Mouse (Mus musculus) hindbrain, embryonic 12.5 days (tissue): Measurements from ENCODE around the gene Fhad1. TPM values are rescaled to one million over a fixed set of nuclear protein-coding genes. Genes with fewer than 3 reads are reported as not detected.
A peak's percentile ranks its signal among the peaks of the same experiment; 100 is the strongest.

ENCODE experiments used
- ATAC-seq: fragments of 200-750 bp; cut with Nextera tagmentation; 2 replicates; pipeline ENCODE4 v1.8.0; 2017; ENCODE audit warnings: moderate TSS enrichment; ENCODE audit not compliant: low FRiP score
- H3K27ac ChIP-seq: fragments of 300-500 bp; sonication (generic); 2 replicates; pipeline ENCODE4 v1.5.1; 2016; ENCODE audit warnings: mild to moderate bottlenecking
- H3K27me3 ChIP-seq: fragments of 300-500 bp; sonication (generic); 2 replicates; pipeline ENCODE4 v1.6.1; 2016; ENCODE audit warnings: mild to moderate bottlenecking
- H3K36me3 ChIP-seq: fragments of 300-500 bp; sonication (generic); 2 replicates; pipeline ENCODE4 v1.6.1; 2016; ENCODE audit warnings: mild to moderate bottlenecking
- H3K4me1 ChIP-seq: fragments of 300-500 bp; sonication (generic); 2 replicates; pipeline ENCODE4 v1.6.1; 2016
- H3K4me2 ChIP-seq: fragments of 300-500 bp; sonication (generic); replicated peaks from 2 replicates; pipeline ENCODE4 v1.6.1; 2016; ENCODE audit warnings: mild to moderate bottlenecking
- H3K4me3 ChIP-seq: fragments of 300-500 bp; sonication (generic); 2 replicates; pipeline ENCODE4 v1.5.1; 2016; ENCODE audit warnings: mild to moderate bottlenecking
- H3K9ac ChIP-seq: fragments of 300-500 bp; sonication (generic); 2 replicates; pipeline ENCODE4 v1.6.1; 2016; ENCODE audit warnings: mild to moderate bottlenecking, moderate library complexity
- H3K9me3 ChIP-seq: fragments of 300-500 bp; sonication (generic); replicated peaks from 2 replicates; pipeline ENCODE4 v1.6.1; 2016; ENCODE audit warnings: mild to moderate bottlenecking
- WGBS: fragments of 180-500 bp; shearing (Covaris S2); methylation state at CpG from one replicate; pipeline ENCODE4 v1.1.7; 2016; 5-methylcytosine and 5-hydroxymethylcytosine counted together
- polyA plus RNA-seq: library from polyadenylated mRNA; unstranded; fragments of >200 nt; fragmentation: Nextera tagmentation; extraction: Ambion mirVana; gene quantifications from 2 replicates; pipeline ENCODE4 v1.2.1, GENCODE M21; 2016

Fhad1 gene
- polyA plus RNA-seq, 1 experiment from 2014 or later: 6.2 TPM

GRCm38 (mm10) chr4:141904710-141905109 is 110.2 kb downstream of the Fhad1 start:
- H3K36me3 ChIP-seq: no peaks in the 10 kb centered on the region
- no peaks in the 10 kb centered on the region for H3K9me3 ChIP-seq
- no peak for ATAC-seq
- no peak overlapping the region for H3K9ac ChIP-seq
- H3K4me2 ChIP-seq: no peak overlapping the region
- H3K27me3 ChIP-seq: no peaks in the 10 kb centered on the region
- peaks cover 33% of the 10 kb centered on the region for H3K4me1 ChIP-seq
- 81% methylated on average over 9 of the region's 9 CpGs for WGBS
- H3K27ac ChIP-seq: no peak overlapping the region
- no peak overlapping the region for H3K4me3 ChIP-seq

GRCm38 (mm10) chr4:141902479-141902858 is 112.4 kb downstream of the Fhad1 start:
- peak overlapping the region; percentile 81 for H3K27ac ChIP-seq
- H3K4me2 ChIP-seq: no peak overlapping the region
- peaks cover 54% of the 10 kb centered on the region for H3K4me1 ChIP-seq
- H3K27me3 ChIP-seq: no peaks in the 10 kb centered on the region
- H3K4me3 ChIP-seq: no peak overlapping the region
- WGBS: 70% methylated on average over 8 of the region's 8 CpGs
- no peaks in the 10 kb centered on the region for H3K9me3 ChIP-seq
- H3K36me3 ChIP-seq: no peaks in the 10 kb centered on the region
- 0 out of 2 replicates have a peak, but pooled peaks have one; percentile 11 for ATAC-seq
- no peak overlapping the region for H3K9ac ChIP-seq

- ATAC-seq: peak; percentile 78
- Histone ChIP-seq H3K4me3 (no peak overlapping the region), H3K4me1 (peaks cover 58% of the 10 kb centered on the region), H3K9me3 (no peaks in the 10 kb centered on the region), H3K9ac (no peak overlapping the region), H3K27me3 (no peaks in the 10 kb centered on the region), H3K4me2 (peak overlapping the region; percentile 13), H3K36me3 (no peaks in the 10 kb centered on the region), H3K27ac (peak overlapping the region; percentile 81)
- WGBS: 26% methylated on average over 17 of the region's 17 CpGs
These were observed 113.0 kb downstream of the Fhad1 start for GRCm38 (mm10) chr4:141901711-141902478.

- no peak; the same call in 1 of the 2 replicates for ATAC-seq
- Histone ChIP-seq H3K27ac (peak overlapping the region; percentile 81), H3K36me3 (no peaks in the 10 kb centered on the region), H3K27me3 (no peaks in the 10 kb centered on the region), H3K4me1 (peaks cover 61% of the 10 kb centered on the region), H3K4me3 (no peak overlapping the region), H3K9ac (no peak overlapping the region), H3K4me2 (no peak overlapping the region), H3K9me3 (no peaks in the 10 kb centered on the region)
- 46% methylated on average over 11 of the region's 11 CpGs for WGBS
These were observed 114.5 kb downstream of the Fhad1 start for GRCm38 (mm10) chr4:141900421-141900820.

- peak overlapping the region; percentile 81 for H3K27ac ChIP-seq
- H3K27me3 ChIP-seq: no peaks in the 10 kb centered on the region
- peak; percentile 33 for ATAC-seq
- WGBS: 4% methylated on average over 8 of the region's 8 CpGs
- H3K36me3 ChIP-seq: no peaks in the 10 kb centered on the region
- H3K4me3 ChIP-seq: no peak overlapping the region
- H3K4me1 ChIP-seq: peaks cover 61% of the 10 kb centered on the region
- no peak overlapping the region; the same call in 1 of the 2 replicates for H3K4me2 ChIP-seq
- H3K9ac ChIP-seq: no peak overlapping the region
- H3K9me3 ChIP-seq: no peaks in the 10 kb centered on the region
These were observed 114.9 kb downstream of the Fhad1 start for GRCm38 (mm10) chr4:141899936-141900335.

GRCm38 (mm10) chr4:141898905-141899304 is 116.0 kb downstream of the Fhad1 start:
- no peak overlapping the region for H3K4me3 ChIP-seq
- peaks cover 61% of the 10 kb centered on the region for H3K4me1 ChIP-seq
- H3K9ac ChIP-seq: no peak overlapping the region
- H3K9me3 ChIP-seq: no peaks in the 10 kb centered on the region
- no peak for ATAC-seq
- 80% methylated on average over 8 of the region's 8 CpGs for WGBS
- H3K4me2 ChIP-seq: no peak overlapping the region
- H3K27me3 ChIP-seq: no peaks in the 10 kb centered on the region
- H3K36me3 ChIP-seq: no peaks in the 10 kb centered on the region
- peak overlapping the region; percentile 81 for H3K27ac ChIP-seq

GRCm38 (mm10) chr4:141897838-141898237 is 117.0 kb downstream of the Fhad1 start:
- Histone ChIP-seq H3K36me3 (no peaks in the 10 kb centered on the region), H3K4me3 (no peak overlapping the region), H3K9ac (no peak overlapping the region), H3K4me2 (no peak overlapping the region), H3K9me3 (no peaks in the 10 kb centered on the region), H3K27ac (peak overlapping the region; percentile 46), H3K4me1 (peaks cover 59% of the 10 kb centered on the region), H3K27me3 (no peaks in the 10 kb centered on the region)
- WGBS: 49% methylated on average over 3 of the region's 3 CpGs
- no peak for ATAC-seq

- Histone ChIP-seq H3K4me3 (no peak overlapping the region), H3K36me3 (no peaks in the 10 kb centered on the region), H3K27ac (no peak overlapping the region), H3K4me2 (no peak overlapping the region), H3K9me3 (no peaks in the 10 kb centered on the region), H3K27me3 (no peaks in the 10 kb centered on the region), H3K9ac (no peak overlapping the region), H3K4me1 (peaks cover 53% of the 10 kb centered on the region)
- 76% methylated on average over 6 of the region's 6 CpGs for WGBS
- ATAC-seq: no peak
These were observed 117.7 kb downstream of the Fhad1 start for GRCm38 (mm10) chr4:141897225-141897624.

- H3K4me2 ChIP-seq: no peak overlapping the region
- no peak for ATAC-seq
- 78% methylated on average over 12 of the region's 12 CpGs for WGBS
- no peak overlapping the region for H3K27ac ChIP-seq
- no peak overlapping the region for H3K9ac ChIP-seq
- no peak overlapping the region for H3K4me3 ChIP-seq
- H3K36me3 ChIP-seq: no peaks in the 10 kb centered on the region
- H3K9me3 ChIP-seq: no peaks in the 10 kb centered on the region
- H3K4me1 ChIP-seq: peaks cover 38% of the 10 kb centered on the region
- no peaks in the 10 kb centered on the region for H3K27me3 ChIP-seq
These were observed 119.1 kb downstream of the Fhad1 start for GRCm38 (mm10) chr4:141895772-141896171.

- Histone ChIP-seq H3K9ac (no peak overlapping the region), H3K36me3 (no peaks in the 10 kb centered on the region), H3K27ac (no peak overlapping the region), H3K4me3 (no peak overlapping the region), H3K4me1 (peaks cover 15% of the 10 kb centered on the region; the same call in 1 of the 2 replicates), H3K4me2 (no peak overlapping the region), H3K27me3 (no peaks in the 10 kb centered on the region), H3K9me3 (no peaks in the 10 kb centered on the region)
- 87% methylated on average over 8 of the region's 8 CpGs for WGBS
- ATAC-seq: no peak
These were observed 121.6 kb downstream of the Fhad1 start for GRCm38 (mm10) chr4:141893157-141893784.

GRCm38 (mm10) chr4:141886385-141886968 is 128.4 kb downstream of the Fhad1 start:
- no peak overlapping the region for H3K4me2 ChIP-seq
- H3K9ac ChIP-seq: no peak overlapping the region
- H3K4me3 ChIP-seq: no peak overlapping the region
- peaks cover 2% of the 10 kb centered on the region; the same call in 1 of the 2 replicates for H3K4me1 ChIP-seq
- H3K36me3 ChIP-seq: no peaks in the 10 kb centered on the region
- ATAC-seq: no peak; the same call in 1 of the 2 replicates
- no peaks in the 10 kb centered on the region for H3K9me3 ChIP-seq
- 52% methylated on average over 6 of the region's 6 CpGs for WGBS
- no peak overlapping the region for H3K27ac ChIP-seq
- H3K27me3 ChIP-seq: no peaks in the 10 kb centered on the region

- ATAC-seq: no peak
- 79% methylated on average over 9 of the region's 9 CpGs for WGBS
- Histone ChIP-seq H3K4me3 (no peak overlapping the region), H3K27me3 (no peaks in the 10 kb centered on the region), H3K4me2 (no peak overlapping the region), H3K27ac (no peak overlapping the region), H3K9me3 (no peaks in the 10 kb centered on the region), H3K9ac (no peak overlapping the region), H3K36me3 (no peaks in the 10 kb centered on the region), H3K4me1 (peaks cover 2% of the 10 kb centered on the region; the same call in 1 of the 2 replicates)
These were observed 129.4 kb downstream of the Fhad1 start for GRCm38 (mm10) chr4:141885451-141885850.
